Mouse (Mus musculus): ENCODE results near the gene Fam185a. TPM values are rescaled to one million over a fixed set of nuclear protein-coding genes. Genes with fewer than 3 reads are reported as not detected.
A peak's percentile ranks its signal among the peaks of the same experiment; 100 is the strongest.

Gene Fam185a
- total RNA-seq, 4 experiments from 2014 or later: 12.7 to 13.4 (median 12.7) TPM

- DNase-seq (ENCODE audit: low spot score in 2 of 2): no peak
Measured at GRCm38 (mm10) chr5:21492213-21492612, 67.5 kb downstream of the Fam185a start.

GRCm38 (mm10) chr5:21493294-21493999 lies 68.7 kb downstream of the Fam185a start:
- no peak for DNase-seq (ENCODE audit: low spot score in 2 of 2)

GRCm38 (mm10) chr5:21494781-21495180 lies 70.0 kb downstream of the Fam185a start:
- DNase-seq (ENCODE audit: low spot score in 2 of 2): no peak

GRCm38 (mm10) chr5:21496321-21496720 lies 71.6 kb downstream of the Fam185a start:
- DNase-seq (ENCODE audit: low spot score in 2 of 2): no peak

GRCm38 (mm10) chr5:21496881-21497280 lies 72.1 kb downstream of the Fam185a start:
- no peak for DNase-seq (ENCODE audit: low spot score in 2 of 2)

GRCm38 (mm10) chr5:21498490-21498889 lies 73.7 kb downstream of the Fam185a start:
- no peak for DNase-seq (ENCODE audit: low spot score in 2 of 2)

GRCm38 (mm10) chr5:21498925-21499324 lies 74.2 kb downstream of the Fam185a start:
- DNase-seq (ENCODE audit: low spot score in 2 of 2): no peak

GRCm38 (mm10) chr5:21500133-21500532 lies 75.4 kb downstream of the Fam185a start:
- DNase-seq (ENCODE audit: low spot score in 2 of 2): no peak

GRCm38 (mm10) chr5:21500941-21501340 lies 76.2 kb downstream of the Fam185a start:
- DNase-seq (ENCODE audit: low spot score in 2 of 2): no peak

GRCm38 (mm10) chr5:21502936-21503610 lies 78.3 kb downstream of the Fam185a start:
- DNase-seq (ENCODE audit: low spot score in 2 of 2): peak in 1 of 2 experiments; percentile 68

GRCm38 (mm10) chr5:21505159-21505558 lies 80.4 kb downstream of the Fam185a start:
- DNase-seq (ENCODE audit: low spot score in 2 of 2): no peak

- DNase-seq (ENCODE audit: low spot score in 2 of 2): no peak
Measured at GRCm38 (mm10) chr5:21506887-21507286, 82.1 kb downstream of the Fam185a start.

- no peak for DNase-seq (ENCODE audit: low spot score in 2 of 2)
Measured at GRCm38 (mm10) chr5:21509801-21510200, 85.0 kb downstream of the Fam185a start.

GRCm38 (mm10) chr5:21513363-21513762 lies 88.6 kb downstream of the Fam185a start:
- no peak for DNase-seq (ENCODE audit: low spot score in 2 of 2)

GRCm38 (mm10) chr5:21517562-21517961 lies 92.8 kb downstream of the Fam185a start:
- DNase-seq (ENCODE audit: low spot score in 2 of 2): no peak

- no peak for DNase-seq (ENCODE audit: low spot score in 2 of 2)
Measured at GRCm38 (mm10) chr5:21518207-21518606, 93.4 kb downstream of the Fam185a start.

- DNase-seq (ENCODE audit: low spot score in 2 of 2): no peak
Measured at GRCm38 (mm10) chr5:21519166-21519565, 94.4 kb downstream of the Fam185a start.

GRCm38 (mm10) chr5:21526835-21527485 lies 102.2 kb downstream of the Fam185a start:
- DNase-seq (ENCODE audit: low spot score in 2 of 2): no peak

- no peak for DNase-seq (ENCODE audit: low spot score in 2 of 2)
Measured at GRCm38 (mm10) chr5:21527488-21527911, 102.7 kb downstream of the Fam185a start.

- no peak for DNase-seq (ENCODE audit: low spot score in 2 of 2)
Measured at GRCm38 (mm10) chr5:21528068-21528842, 103.5 kb downstream of the Fam185a start.

- DNase-seq (ENCODE audit: low spot score in 2 of 2): no peak
Measured at GRCm38 (mm10) chr5:21529110-21529720, 104.5 kb downstream of the Fam185a start.
